Mouse (Mus musculus) monocyte, adult 5-6 weeks (primary cell): Measurements from ENCODE around the gene Nlrc5. TPM values are rescaled to one million over a fixed set of nuclear protein-coding genes. Genes with fewer than 3 reads are reported as not detected.
"Not testable (repeated sequence)": the region's sequence is repeated elsewhere in the genome, so short reads cannot be mapped to it uniquely, and the experiment has no call there.

Source experiments
- ATAC-seq: fragments of 153-309, 156-312 bp; replicated peaks from 2 replicates; pipeline ENCODE4 v1.8.0; 2017; ENCODE audit warnings: mild to moderate bottlenecking; ENCODE audit not compliant: low TSS enrichment, insufficient number of reproducible peaks, severe bottlenecking, poor library complexity, low FRiP score
- total RNA-seq: library from RNA; stranded (forward); fragments of 200-1000, 200-491, 200-594 nt; gene quantifications from 3 replicates; pipeline ENCODE4 v1.2.3, GENCODE M21; 2017

The Nlrc5 gene
- total RNA-seq, 1 experiment from 2014 or later: 77.4 TPM

GRCm38 (mm10) chr8:94452991-94453390 is 18.8 kb downstream of the Nlrc5 start:
- ATAC-seq: not testable (repeated sequence)

GRCm38 (mm10) chr8:94453868-94454488 is 19.8 kb downstream of the Nlrc5 start:
- no peak for ATAC-seq

GRCm38 (mm10) chr8:94454905-94455304 is 20.7 kb downstream of the Nlrc5 start:
- ATAC-seq: no peak

- no peak for ATAC-seq
Measured at GRCm38 (mm10) chr8:94456071-94456470, 21.9 kb downstream of the Nlrc5 start.

- peak; percentile 50 for ATAC-seq
Measured at GRCm38 (mm10) chr8:94458567-94458966, 24.4 kb downstream of the Nlrc5 start.

- ATAC-seq: no peak
Measured at GRCm38 (mm10) chr8:94469656-94470055, 35.5 kb downstream of the Nlrc5 start.

GRCm38 (mm10) chr8:94470794-94471193 is 36.6 kb downstream of the Nlrc5 start:
- no peak for ATAC-seq

GRCm38 (mm10) chr8:94471281-94471680 is 37.1 kb downstream of the Nlrc5 start:
- no peak for ATAC-seq

- no peak for ATAC-seq
Measured at GRCm38 (mm10) chr8:94472741-94473140, 38.6 kb downstream of the Nlrc5 start.

GRCm38 (mm10) chr8:94473431-94473830 is 39.3 kb downstream of the Nlrc5 start:
- no peak for ATAC-seq

- no peak for ATAC-seq
Measured at GRCm38 (mm10) chr8:94475786-94476185, 41.6 kb downstream of the Nlrc5 start.

- no peak for ATAC-seq
Measured at GRCm38 (mm10) chr8:94476846-94477245, 42.7 kb downstream of the Nlrc5 start.

GRCm38 (mm10) chr8:94482051-94482450 is 47.9 kb downstream of the Nlrc5 start:
- no peak for ATAC-seq

- ATAC-seq: no peak
Measured at GRCm38 (mm10) chr8:94485288-94485687, 51.1 kb downstream of the Nlrc5 start.

- no peak for ATAC-seq
Measured at GRCm38 (mm10) chr8:94485882-94486281, 51.7 kb downstream of the Nlrc5 start.

GRCm38 (mm10) chr8:94488016-94488415 is 53.9 kb downstream of the Nlrc5 start:
- no peak for ATAC-seq

GRCm38 (mm10) chr8:94489809-94490483 is 55.8 kb downstream of the Nlrc5 start:
- no peak for ATAC-seq

- ATAC-seq: peak; percentile 51
Measured at GRCm38 (mm10) chr8:94492021-94492681, 58.0 kb downstream of the Nlrc5 start.

GRCm38 (mm10) chr8:94493240-94493639 is 59.1 kb downstream of the Nlrc5 start:
- no peak for ATAC-seq
